Mouse (Mus musculus) stomach, adult 2 months (tissue): ENCODE measurements around the gene Egfl7. TPM values are rescaled to one million over a fixed set of nuclear protein-coding genes. Genes with fewer than 3 reads are reported as not detected.

ENCODE experiments used
- polyA plus RNA-seq: library from polyadenylated mRNA; depleted of rRNA; stranded (reverse); fragments of >200 nt; gene quantifications from 2 replicates; pipeline ENCODE4 v1.2.3, GENCODE M21; 2012; rRNA removed

Gene Egfl7
- 132 and 149 TPM in 2 replicates for polyA plus RNA-seq

GRCm38 (mm10) chr2:26579714-26580113 is at the start of gene Egfl7:
Egfl7 (plus strand) TSS chr2:26580014.

GRCm38 (mm10) chr2:26586294-26587043 is 6.7 kb downstream of the Egfl7 start, which contains the start of gene Gm20532:
Gm20532 (plus strand) TSS chr2:26586639.

DNA sequence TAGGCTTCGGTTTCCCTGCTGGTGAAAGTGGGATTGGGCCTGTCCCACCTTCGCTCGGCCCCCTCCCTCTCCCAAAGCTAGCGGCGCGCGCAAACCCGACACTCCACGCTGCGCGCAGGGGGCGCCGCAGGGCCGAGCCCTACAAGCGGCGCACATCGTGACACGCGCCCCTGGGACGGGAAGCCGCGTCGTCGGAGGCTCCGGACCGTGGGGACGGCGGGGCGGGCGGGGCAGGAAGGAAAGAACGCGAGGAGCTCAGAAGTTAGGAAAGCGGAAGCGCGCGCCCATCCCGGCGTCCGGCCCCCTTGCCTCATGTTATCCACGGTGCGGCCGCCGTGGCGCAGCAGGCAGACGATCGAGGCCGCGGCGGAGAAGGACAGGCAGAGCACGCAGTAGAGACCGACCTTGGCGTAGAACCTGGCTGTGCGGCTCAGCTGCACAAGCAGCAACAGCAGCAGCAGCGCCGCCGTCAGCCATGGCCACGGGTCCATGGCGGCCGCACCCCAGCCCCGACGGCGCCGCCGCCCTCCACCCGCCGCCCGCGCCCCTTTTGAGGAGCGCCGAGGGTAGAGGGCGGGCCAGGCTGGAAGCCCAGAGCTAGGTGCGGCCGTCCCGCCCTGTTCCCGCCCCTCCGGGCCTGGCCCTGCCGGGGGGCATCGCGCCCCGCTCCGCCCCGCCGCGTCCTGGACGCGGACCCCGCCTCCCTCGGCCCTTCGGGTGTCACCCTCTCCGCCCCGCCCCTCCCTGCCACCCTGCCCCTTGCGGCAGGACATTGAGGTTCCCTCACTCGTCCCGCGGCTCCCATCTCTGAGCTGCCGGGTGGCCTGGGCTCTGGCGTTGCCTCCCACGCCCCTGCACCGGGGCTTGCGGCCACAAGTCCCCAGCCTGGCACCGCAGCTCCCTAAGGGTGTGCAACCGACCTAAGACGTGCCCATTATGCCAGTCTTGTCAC is 24.2 kb downstream of the Egfl7 start, which contains the start of gene Agpat2:
TSS of gene Agpat2 (minus strand) at position 698 of the 952 bp plus-strand sequence.

GRCm38 (mm10) chr2:26627921-26628739 is 48.3 kb downstream of the Egfl7 start, which contains the start of gene Fam69b:
Fam69b (plus strand) TSS chr2:26628457.

Other genes starting within 250 kb of the Egfl7 start
- 15.0 and 20.4 TPM in 2 replicates for gene Dnlz, start 227.9 kb upstream of the Egfl7 start, polyA plus RNA-seq
- 2.2 and 3.2 TPM in 2 replicates for gene Card9, start 219.1 kb upstream of the Egfl7 start, polyA plus RNA-seq
- 18.8 and 20.6 TPM in 2 replicates for gene Snapc4, start 199.4 kb upstream of the Egfl7 start, polyA plus RNA-seq
- gene Entr1, start 190.7 kb upstream of the Egfl7 start, polyA plus RNA-seq = 29.6 and 29.9 TPM in 2 replicates
- gene Pmpca, start 190.7 kb upstream of the Egfl7 start, polyA plus RNA-seq = 11.5 and 16.4 TPM in 2 replicates
- 7.3 and 11.0 TPM in 2 replicates for gene Inpp5e, start 170.8 kb upstream of the Egfl7 start, polyA plus RNA-seq
- 37.5 and 46.3 TPM in 2 replicates for gene Sec16a, start 134.8 kb upstream of the Egfl7 start, polyA plus RNA-seq
- 10.8 and 17.6 TPM in 2 replicates for gene Notch1, start 63.4 kb upstream of the Egfl7 start, polyA plus RNA-seq
- gene Gm20532, start 6.6 kb downstream of the Egfl7 start, polyA plus RNA-seq = not detected in 2 replicates
- gene Agpat2, start 24.4 kb downstream of the Egfl7 start, polyA plus RNA-seq = 99.1 and 128 TPM in 2 replicates
- gene Fam69b, start 48.4 kb downstream of the Egfl7 start, polyA plus RNA-seq = 8.1 and 11.9 TPM in 2 replicates
- not detected in 2 replicates for gene Lcn4, start 91.3 kb downstream of the Egfl7 start, polyA plus RNA-seq